Mouse (Mus musculus) thymus, adult 2 months (tissue): ENCODE measurements around the gene Wdr63.

ENCODE experiments used
- CTCF ChIP-seq: fragments of 200-500 bp; IDR thresholded peaks from 2 replicates; pipeline ENCODE4 v1.5.1; 2012; ENCODE audit warnings: mild to moderate bottlenecking, control low read depth, low read length, moderate library complexity, borderline replicate concordance; ENCODE audit not compliant: control insufficient read depth, poor library complexity, insufficient read depth; ENCODE audit errors: extremely low read depth
- POLR2A ChIP-seq: fragments of 200-500 bp; IDR thresholded peaks from 2 replicates; pipeline ENCODE4 v1.6.1; 2012; ENCODE audit warnings: mild to moderate bottlenecking, low read length, control low read depth, moderate library complexity; ENCODE audit not compliant: control insufficient read depth, poor library complexity, insufficient read depth; ENCODE audit errors: extremely low read depth

DNA sequence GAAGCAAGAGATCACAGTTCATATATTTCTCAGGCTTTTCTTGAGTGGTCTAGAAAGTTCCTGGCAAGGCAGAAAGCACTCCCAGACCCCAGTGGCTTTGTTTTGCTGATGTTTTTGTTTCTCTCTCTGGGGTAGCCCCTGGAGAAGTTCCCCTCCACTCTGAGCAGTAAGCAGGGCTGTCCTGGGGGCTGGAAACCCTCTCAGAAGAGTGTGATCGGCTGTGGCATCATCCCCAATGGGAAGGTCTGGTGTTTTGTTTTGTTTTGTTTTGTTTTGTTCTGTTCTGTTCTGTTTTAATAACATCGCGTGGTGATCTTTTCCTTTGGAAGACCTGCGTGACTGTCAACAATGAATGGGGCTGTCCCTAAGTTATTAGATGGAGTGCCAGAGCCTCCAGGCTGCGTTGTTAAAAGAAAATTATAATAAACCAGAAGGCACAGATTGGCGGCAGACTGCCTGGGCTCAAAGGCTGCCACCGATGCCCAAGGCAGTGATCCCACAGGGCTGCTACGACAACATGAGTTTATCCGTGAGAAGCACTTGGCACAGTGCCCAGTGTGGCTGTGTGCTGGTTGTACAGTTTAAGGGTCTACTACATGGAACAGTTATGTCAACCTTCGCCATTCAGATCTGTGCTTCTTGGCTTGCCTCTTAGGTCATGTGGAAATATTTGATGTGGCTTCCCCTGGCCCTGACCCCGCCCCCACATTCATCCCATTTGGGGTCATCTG, 56.5 kb downstream of the Wdr63 start:
- TF ChIP-seq CTCF (no peak), POLR2A (no peak)
